Mouse (Mus musculus) induced T-regulatory cell, adult 2 months (primary cell): ENCODE measurements around the gene Efna5.

ENCODE experiments used
- DNase-seq: peaks from one replicate; pipeline ENCODE4 v3.0.0-alpha.2; 2012; ENCODE audit warnings: low read depth

The Efna5 gene

GRCm38 (mm10) chr17:62746827-62747226, 134.3 kb downstream of the Efna5 start:
- no peak for DNase-seq

- no peak for DNase-seq
These were observed 135.8 kb downstream of the Efna5 start for GRCm38 (mm10) chr17:62745286-62745685.

GRCm38 (mm10) chr17:62744239-62744638, 136.9 kb downstream of the Efna5 start:
- DNase-seq: no peak

GRCm38 (mm10) chr17:62741702-62742101, 139.4 kb downstream of the Efna5 start:
- DNase-seq: no peak

GRCm38 (mm10) chr17:62741020-62741419, 140.1 kb downstream of the Efna5 start:
- no peak for DNase-seq

GRCm38 (mm10) chr17:62739993-62740392, 141.1 kb downstream of the Efna5 start:
- no peak for DNase-seq

GRCm38 (mm10) chr17:62737404-62737803, 143.7 kb downstream of the Efna5 start:
- no peak for DNase-seq

- DNase-seq: no peak
These were observed 145.2 kb downstream of the Efna5 start for GRCm38 (mm10) chr17:62735943-62736342.

GRCm38 (mm10) chr17:62734901-62735300, 146.2 kb downstream of the Efna5 start:
- DNase-seq: no peak

GRCm38 (mm10) chr17:62734067-62734466, 147.1 kb downstream of the Efna5 start:
- DNase-seq: no peak

- DNase-seq: no peak
These were observed 151.2 kb downstream of the Efna5 start for GRCm38 (mm10) chr17:62729754-62730470.

GRCm38 (mm10) chr17:62728142-62728917, 152.8 kb downstream of the Efna5 start:
- DNase-seq: no peak

- no peak for DNase-seq
These were observed 155.0 kb downstream of the Efna5 start for GRCm38 (mm10) chr17:62726102-62726501.

GRCm38 (mm10) chr17:62722962-62723361, 158.2 kb downstream of the Efna5 start:
- DNase-seq: no peak

GRCm38 (mm10) chr17:62721595-62721994, 159.5 kb downstream of the Efna5 start:
- no peak for DNase-seq

- no peak for DNase-seq
These were observed 160.2 kb downstream of the Efna5 start for GRCm38 (mm10) chr17:62720740-62721450.

- DNase-seq: no peak
These were observed 163.5 kb downstream of the Efna5 start for GRCm38 (mm10) chr17:62717426-62718131.

- DNase-seq: no peak
These were observed 167.7 kb downstream of the Efna5 start for GRCm38 (mm10) chr17:62713455-62713854.

GRCm38 (mm10) chr17:62706418-62706817, 174.7 kb downstream of the Efna5 start:
- no peak for DNase-seq

GRCm38 (mm10) chr17:62702020-62702814, 178.9 kb downstream of the Efna5 start:
- no peak for DNase-seq
